Mouse (Mus musculus) bone marrow macrophage, adult 2 months (primary cell): ENCODE results near the gene Sox3.

Experiments used
- CTCF ChIP-seq: IDR thresholded peaks from 2 replicates; pipeline ENCODE4 v1.5.1; 2012; ENCODE audit warnings: low read depth, mild to moderate bottlenecking, low read length, moderate library complexity
- POLR2A ChIP-seq: IDR thresholded peaks from 2 replicates; pipeline ENCODE4 v1.6.1; 2012; ENCODE audit warnings: mild to moderate bottlenecking, low read depth, low read length, borderline replicate concordance

GRCm38 (mm10) chrX:60940225-60940624, 47.0 kb upstream of the Sox3 start:
- TF ChIP-seq CTCF (no peak), POLR2A (no peak)
